In the genomic region with DNA sequence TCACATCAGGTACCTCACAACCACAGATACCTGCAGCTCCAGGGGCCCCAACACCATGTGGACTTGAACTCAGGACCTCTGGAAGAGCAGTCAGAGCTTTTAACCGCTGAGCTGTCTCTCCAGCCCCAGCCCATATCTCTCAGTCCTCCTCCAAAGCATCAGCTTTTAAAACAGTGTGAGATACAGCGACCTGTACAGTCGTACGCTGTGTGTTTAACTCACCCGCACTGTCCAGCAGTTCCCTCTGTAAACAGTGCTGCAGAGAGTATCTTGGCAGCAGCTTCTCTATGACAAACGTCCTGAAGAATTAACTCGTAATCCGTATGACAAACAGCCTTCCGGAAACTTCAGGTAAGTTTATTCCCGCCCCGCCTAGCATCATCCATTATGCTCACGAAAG, we compare ENCODE assay signal across 24 mouse cellular contexts. TPM values are rescaled to one million over a fixed set of nuclear protein-coding genes. Genes with fewer than 3 reads are reported as not detected.
DNase-seq lines count a peak whose midpoint lies in the region; ATAC-seq and TF ChIP-seq lines count a peak whose summit lies in the region.
"Had no signal": no experiment of that assay in that cellular context is flagged by ENCODE, and none has a peak within 500 bp of the region (broad histone marks: within the 10 kb centered on the region; RNA-seq: fewer than 3 reads in every experiment).

No protein-coding gene starts in this region.

- no peaks in the 10 kb centered on the region for H3K9me3 ChIP-seq in intestine, embryonic 14.5 days (ENCODE audit: control insufficient read depth, low read length)
- no peaks in the 10 kb centered on the region for H3K9me3 ChIP-seq in intestine, postnatal 0 days (ENCODE audit: control insufficient read depth)
- no peaks in the 10 kb centered on the region for H3K9me3 ChIP-seq in intestine, embryonic 16.5 days (ENCODE audit: control insufficient read depth, low read length)
- H3K9me3 ChIP-seq in stomach, embryonic 15.5 days = no peaks in the 10 kb centered on the region
- H3K9me3 ChIP-seq: embryonic facial prominence, embryonic 13.5 days; hindbrain, embryonic 10.5 days; liver, embryonic 13.5 days; midbrain, embryonic 10.5 days; neural tube, embryonic 15.5 days had no signal

- no peak overlapping the region for H3K4me3 ChIP-seq in intestine, embryonic 14.5 days (ENCODE audit: low read depth, low read length)
- no peak overlapping the region for H3K4me3 ChIP-seq in intestine, postnatal 0 days (ENCODE audit: low read depth, low read length)
- no peak overlapping the region; the same call in 1 of the 2 replicates for H3K4me3 ChIP-seq in testis, adult 2 months (ENCODE audit: control insufficient read depth, low read depth, low read length)
- no peak overlapping the region for H3K4me3 ChIP-seq in intestine, embryonic 16.5 days (ENCODE audit: low read length)
- no peak overlapping the region for H3K4me3 ChIP-seq in stomach, embryonic 15.5 days (replicated peaks)
- H3K4me3 ChIP-seq: embryonic facial prominence, embryonic 13.5 days; hindbrain, embryonic 10.5 days; layer of hippocampus, adult 2 months; liver, embryonic 13.5 days; midbrain, embryonic 10.5 days; neural tube, embryonic 15.5 days had no signal

- WGBS in intestine, embryonic 14.5 days = 27% methylated on average over 12 of the region's 12 CpGs
- WGBS in intestine, postnatal 0 days = 41% methylated on average over 12 of the region's 12 CpGs
- WGBS in intestine, embryonic 16.5 days = 36% methylated on average over 12 of the region's 12 CpGs
- 32% methylated on average over 12 of the region's 12 CpGs for WGBS in stomach, embryonic 15.5 days

- no peaks in the 10 kb centered on the region for H3K36me3 ChIP-seq in intestine, embryonic 14.5 days (ENCODE audit: control insufficient read depth, insufficient read depth, low read length)
- no peaks in the 10 kb centered on the region for H3K36me3 ChIP-seq in intestine, postnatal 0 days (ENCODE audit: control insufficient read depth, insufficient read depth)
- no peaks in the 10 kb centered on the region for H3K36me3 ChIP-seq in testis, adult 2 months (ENCODE audit: control insufficient read depth, insufficient read depth, low read length)
- H3K36me3 ChIP-seq in intestine, embryonic 16.5 days (ENCODE audit: control insufficient read depth, insufficient read depth, low read length) = no peaks in the 10 kb centered on the region
- no peaks in the 10 kb centered on the region for H3K36me3 ChIP-seq in stomach, embryonic 15.5 days
- H3K36me3 ChIP-seq: embryonic facial prominence, embryonic 13.5 days; hindbrain, embryonic 10.5 days; liver, embryonic 13.5 days; midbrain, embryonic 10.5 days; neural tube, embryonic 15.5 days had no signal

- H3K27ac ChIP-seq in intestine, embryonic 14.5 days (ENCODE audit: low read depth) = no peak overlapping the region
- no peak overlapping the region for H3K27ac ChIP-seq in intestine, postnatal 0 days (ENCODE audit: low read depth, low read length)
- H3K27ac ChIP-seq in testis, adult 2 months (ENCODE audit: control insufficient read depth, insufficient read depth, low read depth, low read length) = 0 out of 2 replicates have a peak overlapping the region, but pooled peaks have one; percentile 30
- peak overlapping the region; percentile 11; the same call in 1 of the 2 replicates for H3K27ac ChIP-seq in intestine, embryonic 16.5 days (ENCODE audit: low read length)
- no peak overlapping the region for H3K27ac ChIP-seq in stomach, embryonic 15.5 days
- H3K27ac ChIP-seq: embryonic facial prominence, embryonic 13.5 days; hindbrain, embryonic 10.5 days; hindbrain, postnatal 0 days; kidney, postnatal 0 days; layer of hippocampus, adult 2 months; liver, embryonic 13.5 days; midbrain, embryonic 10.5 days; neural tube, embryonic 15.5 days had no signal

- H3K9ac ChIP-seq in intestine, embryonic 14.5 days (ENCODE audit: low read length) = no peak overlapping the region
- H3K9ac ChIP-seq in intestine, postnatal 0 days (ENCODE audit: low read depth, low read length) = no peak overlapping the region
- no peak overlapping the region for H3K9ac ChIP-seq in intestine, embryonic 16.5 days (ENCODE audit: low read depth, low read length)
- no peak overlapping the region for H3K9ac ChIP-seq in stomach, embryonic 15.5 days
- H3K9ac ChIP-seq: embryonic facial prominence, embryonic 13.5 days; forebrain, postnatal 0 days; liver, embryonic 13.5 days; neural tube, embryonic 15.5 days had no signal

- DNase-seq in intestine, embryonic 14.5 days (ENCODE audit: low spot score) = peak; percentile 54
- DNase-seq in testis, postnatal 14 days (ENCODE audit: low spot score) = no peak
- no peak for DNase-seq in cerebellum, adult 9-11 months
- DNase-seq in adrenal gland, postnatal 36 days = no peak
- DNase-seq: cerebellum, adult 18-20 months; forebrain, postnatal 0 days; gastrocnemius, postnatal 25 days; kidney, adult 2 months; liver, embryonic 13.5 days; right cerebral cortex, postnatal 25 days; spleen, adult 18-20 months; thymus, adult 2 months had no signal

- H3K4me1 ChIP-seq in intestine, embryonic 14.5 days (replicated peaks; ENCODE audit: control insufficient read depth, insufficient read depth, low read length) = peaks cover 4% of the 10 kb centered on the region; the same call in 1 of the 2 replicates
- H3K4me1 ChIP-seq in intestine, postnatal 0 days (replicated peaks; ENCODE audit: control insufficient read depth, insufficient read depth, low read length) = no peaks in the 10 kb centered on the region
- no peaks in the 10 kb centered on the region; the same call in 1 of the 2 replicates for H3K4me1 ChIP-seq in testis, adult 2 months (ENCODE audit: control insufficient read depth, insufficient read depth, low read length)
- H3K4me1 ChIP-seq in intestine, embryonic 16.5 days (ENCODE audit: control insufficient read depth, insufficient read depth, low read length) = 0 out of 2 replicates have a peak, but pooled peaks cover 4% of the 10 kb centered on the region
- 0 out of 2 replicates have a peak, but pooled peaks cover 5% of the 10 kb centered on the region for H3K4me1 ChIP-seq in stomach, embryonic 15.5 days

- peak overlapping the region; percentile 6; the same call in 1 of the 2 replicates for H3K4me2 ChIP-seq in intestine, embryonic 14.5 days (ENCODE audit: low read length)
- H3K4me2 ChIP-seq in intestine, postnatal 0 days (replicated peaks; ENCODE audit: low read depth) = no peak overlapping the region
- no peak overlapping the region for H3K4me2 ChIP-seq in intestine, embryonic 16.5 days (ENCODE audit: low read depth, low read length)
- no peak overlapping the region for H3K4me2 ChIP-seq in stomach, embryonic 15.5 days
- H3K4me2 ChIP-seq: embryonic facial prominence, embryonic 13.5 days; liver, embryonic 13.5 days; neural tube, embryonic 15.5 days had no signal

- TF ChIP-seq POLR2A in testis, adult 2 months (IDR thresholded peaks at IDR 0.05; ENCODE audit: control insufficient read depth, low read depth, low read length) = no peak

- no peaks in the 10 kb centered on the region for H3K27me3 ChIP-seq in intestine, embryonic 14.5 days (replicated peaks; ENCODE audit: control insufficient read depth, insufficient read depth, low read length)
- H3K27me3 ChIP-seq in intestine, postnatal 0 days (replicated peaks; ENCODE audit: control insufficient read depth, insufficient read depth, low read length) = no peaks in the 10 kb centered on the region
- H3K27me3 ChIP-seq in testis, adult 2 months (ENCODE audit: control insufficient read depth, insufficient read depth, low read length) = no peaks in the 10 kb centered on the region
- no peaks in the 10 kb centered on the region for H3K27me3 ChIP-seq in intestine, embryonic 16.5 days (replicated peaks; ENCODE audit: control insufficient read depth, insufficient read depth, low read length)
- H3K27me3 ChIP-seq in stomach, embryonic 15.5 days (replicated peaks) = no peaks in the 10 kb centered on the region
- H3K27me3 ChIP-seq: embryonic facial prominence, embryonic 13.5 days; liver, embryonic 13.5 days; neural tube, embryonic 15.5 days had no signal

- TF ChIP-seq CTCF in intestine, postnatal 0 days (IDR thresholded peaks at IDR 0.05; ENCODE audit: low read depth) = no peak
- TF ChIP-seq CTCF in testis, adult 2 months (IDR thresholded peaks at IDR 0.05; ENCODE audit: control insufficient read depth, insufficient read depth, insufficient replicate concordance, low read depth, low read length) = no peak

- peak; percentile 71; the same call in 1 of the 2 replicates for ATAC-seq in intestine, embryonic 14.5 days (replicated peaks; ENCODE audit: low FRiP score, low TSS enrichment, low read depth)
- no peak for ATAC-seq in intestine, postnatal 0 days
- peak; percentile 27; the same call in 1 of the 2 replicates for ATAC-seq in intestine, embryonic 16.5 days
- ATAC-seq in stomach, embryonic 15.5 days (ENCODE audit: insufficient read depth, low FRiP score, low read depth) = peak; percentile 43; the same call in 1 of the 2 replicates
- ATAC-seq: forebrain, postnatal 0 days; hindbrain, postnatal 0 days; lung, postnatal 0 days had no signal

RNA-seq across cellular contexts. Expression of gene Nutf2-ps1, which starts 16.3 kb away (rescaled TPM):
- polyA plus RNA-seq in intestine, embryonic 14.5 days (2014; fragmentation: Nextera tagmentation; extraction: Ambion mirVana) = 356 and 368 TPM in 2 replicates
- 105 and 125 TPM in 2 replicates for polyA plus RNA-seq in intestine, postnatal 0 days (2015; fragmentation: Nextera tagmentation; extraction: Ambion mirVana)
- polyA plus RNA-seq in testis, adult 2 months (2012; rRNA removed) = 28.5 and 34.0 TPM in 2 replicates
- 299 and 330 TPM in 2 replicates for polyA plus RNA-seq in intestine, embryonic 16.5 days (2015; fragmentation: Nextera tagmentation; extraction: Ambion mirVana)
- polyA plus RNA-seq in stomach, embryonic 15.5 days (2015; fragmentation: Nextera tagmentation; extraction: Ambion mirVana) = 377 and 407 TPM in 2 replicates
- 10 to 100 TPM; 74.1 to 79.8 TPM for total RNA-seq in adrenal gland, postnatal 36 days (2021)

RNA-seq across cellular contexts. Expression of gene Smc3, which starts 27.6 kb away (rescaled TPM):
- 65.6 and 75.1 TPM in 2 replicates for polyA plus RNA-seq in intestine, embryonic 14.5 days (2014; fragmentation: Nextera tagmentation; extraction: Ambion mirVana)
- polyA plus RNA-seq in intestine, postnatal 0 days (2015; fragmentation: Nextera tagmentation; extraction: Ambion mirVana) = 24.4 and 24.9 TPM in 2 replicates
- 8.1 and 10.0 TPM in 2 replicates for polyA plus RNA-seq in testis, adult 2 months (2012; rRNA removed)
- 43.9 and 50.8 TPM in 2 replicates for polyA plus RNA-seq in intestine, embryonic 16.5 days (2015; fragmentation: Nextera tagmentation; extraction: Ambion mirVana)
- 65.5 and 67.4 TPM in 2 replicates for polyA plus RNA-seq in stomach, embryonic 15.5 days (2015; fragmentation: Nextera tagmentation; extraction: Ambion mirVana)
- 10 to 100 TPM; 32.5 TPM for total RNA-seq in adrenal gland, postnatal 36 days (2021)

RNA-seq across cellular contexts. Expression of gene Dusp5, which starts 43.7 kb away (rescaled TPM):
- 5.8 and 7.3 TPM in 2 replicates for polyA plus RNA-seq in intestine, embryonic 14.5 days (2014; fragmentation: Nextera tagmentation; extraction: Ambion mirVana)
- 12.4 and 14.6 TPM in 2 replicates for polyA plus RNA-seq in intestine, postnatal 0 days (2015; fragmentation: Nextera tagmentation; extraction: Ambion mirVana)
- polyA plus RNA-seq in testis, adult 2 months (2012; rRNA removed) = 6.7 and 7.9 TPM in 2 replicates
- polyA plus RNA-seq in intestine, embryonic 16.5 days (2015; fragmentation: Nextera tagmentation; extraction: Ambion mirVana) = 7.9 and 11.0 TPM in 2 replicates
- polyA plus RNA-seq in stomach, embryonic 15.5 days (2015; fragmentation: Nextera tagmentation; extraction: Ambion mirVana) = 7.2 and 7.4 TPM in 2 replicates
- total RNA-seq in adrenal gland, postnatal 36 days (2021) = 10 to 100 TPM; 16.1 to 29.8 TPM

Comparison
In these comparisons a context has a peak if more than half of its experiments do, and no peak if none do; other contexts are left out.
1. H3K27ac ChIP-seq: peak in testis, adult 2 months (single experiment) and intestine, embryonic 16.5 days (single experiment); none in intestine, embryonic 14.5 days (single experiment), intestine, postnatal 0 days (single experiment) and stomach, embryonic 15.5 days (single experiment).